Mouse (Mus musculus): Measurements from ENCODE around the gene Ak8.

DNA sequence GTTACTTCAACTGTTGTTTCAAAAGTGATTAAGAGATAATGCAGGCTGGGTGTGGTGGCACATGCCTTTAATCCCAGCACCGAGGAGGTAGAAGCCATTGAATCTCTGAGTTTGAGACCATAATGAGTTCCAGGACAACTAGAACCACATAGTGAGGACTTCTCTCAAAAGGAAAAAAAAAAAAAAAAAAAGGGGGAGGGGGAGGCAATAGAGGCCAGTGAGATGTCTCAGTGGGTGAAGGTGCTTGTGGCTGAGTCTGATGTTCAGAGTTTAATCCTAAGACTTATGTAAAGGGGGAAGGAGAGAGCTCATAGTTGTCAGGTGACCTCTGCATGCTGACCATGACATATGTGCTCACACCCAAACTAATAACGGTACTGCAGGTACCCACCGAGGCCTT, 142.1 kb downstream of the Ak8 start:
- TF ChIP-seq CTCF (IDR thresholded peaks at IDR 0.05; ENCODE audit: insufficient read depth, low read length) (no peak), POLR2A (IDR thresholded peaks at IDR 0.05; ENCODE audit: borderline replicate concordance, extremely low read depth, low read depth, low read length) (no peak)
